Mouse (Mus musculus): Measurements from ENCODE around the gene Cavin3. TPM values are rescaled to one million over a fixed set of nuclear protein-coding genes. Genes with fewer than 3 reads are reported as not detected.
A peak's percentile ranks its signal among the peaks of the same experiment; 100 is the strongest.
"Not testable (repeated sequence)": the region's sequence is repeated elsewhere in the genome, so short reads cannot be mapped to it uniquely, and the experiment has no call there.

Gene Cavin3
- total RNA-seq, 2 experiments from 2014 or later = 10.1 to 13.2 TPM

DNA sequence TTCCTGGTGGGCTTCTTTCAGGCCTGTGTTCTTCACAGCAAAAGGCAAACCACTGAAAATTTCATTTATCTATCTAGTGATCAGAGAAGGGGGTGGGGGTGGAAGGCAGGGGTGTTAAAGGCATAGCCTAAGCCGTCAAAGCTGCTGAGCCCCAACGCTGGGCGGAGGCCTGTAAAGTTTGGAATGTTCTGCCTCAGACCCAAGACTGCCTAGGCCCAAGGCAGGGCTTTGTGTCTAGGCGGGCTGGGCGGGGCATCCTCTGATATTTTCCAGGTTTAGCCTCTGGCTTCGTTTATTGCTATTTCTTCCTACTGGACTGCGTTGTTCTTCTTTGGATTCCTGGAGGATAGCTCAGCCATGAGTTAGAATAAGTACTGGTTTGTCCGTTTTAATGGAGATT, 326 bp upstream of the Cavin3 start:
- DNase-seq = peak; percentile 54 to 59

DNA sequence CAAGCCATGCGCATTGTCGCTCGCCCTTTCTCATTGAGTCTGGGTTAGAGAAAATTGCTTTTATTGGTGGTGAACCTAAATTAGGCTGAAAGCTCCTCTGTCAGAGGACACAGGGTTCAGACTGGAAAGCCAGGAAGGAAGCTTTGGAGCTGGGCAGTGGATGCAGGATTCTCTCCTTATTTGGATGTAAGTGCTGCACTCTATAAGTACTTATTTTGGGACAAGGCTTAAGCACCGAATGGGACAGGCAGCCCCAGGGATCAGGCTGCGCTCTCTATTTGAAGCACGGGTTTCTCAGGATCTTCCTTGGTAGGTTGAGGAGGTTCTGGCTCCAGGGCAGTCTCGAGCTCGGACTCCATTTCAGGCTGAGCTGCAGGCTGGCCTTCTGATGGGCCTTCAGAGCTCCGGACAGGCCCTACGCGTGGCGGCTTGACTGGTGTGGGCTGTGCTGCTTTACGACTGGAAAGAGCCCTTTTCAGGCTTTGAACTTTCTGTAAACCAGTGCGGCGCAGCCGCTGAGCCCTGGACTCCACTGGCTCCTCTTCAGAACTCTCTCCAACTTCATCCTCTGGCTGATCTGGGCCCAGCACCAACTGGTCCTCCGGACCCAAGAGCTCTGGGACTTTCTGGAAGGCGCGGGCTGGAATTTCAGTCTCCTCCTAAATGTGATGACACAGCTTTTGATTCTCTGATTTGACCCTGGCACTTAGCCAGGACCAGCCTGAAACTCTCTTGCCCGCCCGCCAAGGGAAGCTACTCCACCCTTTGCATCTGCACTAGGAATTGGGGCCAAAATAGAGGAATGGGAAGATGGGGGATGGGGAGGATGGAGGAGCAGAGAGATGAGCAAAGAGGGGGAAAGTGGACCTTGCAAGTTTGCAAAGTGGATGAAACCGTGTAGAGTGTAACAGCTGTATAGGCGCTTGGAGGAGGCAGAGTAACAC, 1.3 kb downstream of the Cavin3 start:
- DNase-seq = peak; percentile 50 to 55
- intact Hi-C loops (cut with DNase I) = no loop called here

More for the DNA sequence above, 326 bp upstream of the Cavin3 start:
- intact Hi-C loops (cut with DNase I) = no loop called here

GRCm38 (mm10) chr7:105480081-105480480, 2.0 kb downstream of the Cavin3 start:
- no peak for DNase-seq
- intact Hi-C loops (cut with DNase I) = no loop called here

GRCm38 (mm10) chr7:105479232-105479631, 2.9 kb downstream of the Cavin3 start:
- no peak for DNase-seq
- intact Hi-C loops (cut with DNase I) = loop anchor here (2.0 to 5.0 kb wide), 2 partner anchors 33 to 66 kb away; no protein-coding TSS in a partner anchor

GRCm38 (mm10) chr7:105478344-105478743, 3.8 kb downstream of the Cavin3 start:
- DNase-seq = no peak
- intact Hi-C loops (cut with DNase I) = loop anchor here (2.0 to 5.0 kb wide), 2 partner anchors 34 to 66 kb away; no protein-coding TSS in a partner anchor

DNA sequence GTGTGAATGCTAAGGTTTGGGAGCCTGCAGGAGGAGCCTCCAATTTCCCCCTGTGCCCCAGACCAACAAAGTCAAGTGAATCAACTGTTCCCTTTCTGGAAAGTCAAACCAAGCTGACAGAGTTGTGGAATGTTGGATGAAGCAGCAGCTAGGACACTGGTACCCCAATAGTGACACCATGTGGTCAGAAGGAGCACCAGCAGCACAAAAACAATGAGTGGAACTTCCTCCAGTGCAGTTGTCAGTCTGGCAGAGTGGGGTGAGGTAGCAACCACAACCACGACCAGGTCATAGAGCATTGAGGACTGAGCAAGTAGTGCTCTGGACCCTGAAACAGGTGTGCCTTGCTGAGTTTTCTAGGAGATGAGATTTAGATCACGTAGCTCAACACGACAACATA, 4.3 kb downstream of the Cavin3 start:
- intact Hi-C loops (cut with DNase I) = loop anchor here (2.0 to 5.0 kb wide), 2 partner anchors 34 to 65 kb away; no protein-coding TSS in a partner anchor
- DNase-seq = no peak

GRCm38 (mm10) chr7:105477433-105477700, 4.7 kb downstream of the Cavin3 start:
- no peak for DNase-seq
- intact Hi-C loops (cut with DNase I) = loop anchor here (5.0 kb wide), 1 partner anchor 35 kb away; no protein-coding TSS in a partner anchor

DNA sequence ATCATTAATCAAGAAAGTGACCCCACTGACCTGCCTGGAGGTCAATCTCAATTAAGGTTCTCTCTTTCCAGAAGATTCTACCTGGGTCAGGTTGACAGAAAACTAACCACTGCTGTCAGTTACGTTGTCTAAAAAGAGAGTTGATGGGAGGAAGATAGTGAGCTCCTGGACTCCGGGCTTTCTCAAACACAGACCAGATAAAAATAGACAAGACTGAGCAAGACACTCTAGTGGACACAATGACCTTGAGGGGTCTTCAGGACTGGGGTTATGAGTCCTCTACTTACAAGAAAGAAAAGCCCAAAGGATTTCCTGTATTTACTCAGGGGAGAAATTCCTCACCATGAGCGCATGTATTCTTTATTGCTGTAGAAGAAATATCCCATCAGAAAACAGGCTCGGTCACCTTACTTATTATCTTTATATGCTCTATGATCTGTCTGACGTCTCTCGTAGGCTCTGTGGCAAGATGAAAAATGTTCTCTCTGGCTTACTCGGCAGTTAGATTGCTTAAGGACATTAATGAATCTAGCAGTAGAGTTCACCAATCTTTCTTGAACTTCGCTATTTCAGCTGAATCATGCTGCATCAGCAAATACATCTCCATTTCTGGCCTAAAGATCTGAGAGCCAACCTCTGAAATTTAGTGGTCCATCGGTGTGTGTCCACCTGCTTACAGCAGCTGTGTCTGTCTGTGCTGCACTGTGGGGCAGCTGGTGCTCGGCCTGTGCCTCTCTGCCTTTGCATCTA, 5.2 kb downstream of the Cavin3 start:
- intact Hi-C loops (cut with DNase I) = loop anchor here (5.0 kb wide), 1 partner anchor 35 kb away; no protein-coding TSS in a partner anchor
- no peak for DNase-seq

DNA sequence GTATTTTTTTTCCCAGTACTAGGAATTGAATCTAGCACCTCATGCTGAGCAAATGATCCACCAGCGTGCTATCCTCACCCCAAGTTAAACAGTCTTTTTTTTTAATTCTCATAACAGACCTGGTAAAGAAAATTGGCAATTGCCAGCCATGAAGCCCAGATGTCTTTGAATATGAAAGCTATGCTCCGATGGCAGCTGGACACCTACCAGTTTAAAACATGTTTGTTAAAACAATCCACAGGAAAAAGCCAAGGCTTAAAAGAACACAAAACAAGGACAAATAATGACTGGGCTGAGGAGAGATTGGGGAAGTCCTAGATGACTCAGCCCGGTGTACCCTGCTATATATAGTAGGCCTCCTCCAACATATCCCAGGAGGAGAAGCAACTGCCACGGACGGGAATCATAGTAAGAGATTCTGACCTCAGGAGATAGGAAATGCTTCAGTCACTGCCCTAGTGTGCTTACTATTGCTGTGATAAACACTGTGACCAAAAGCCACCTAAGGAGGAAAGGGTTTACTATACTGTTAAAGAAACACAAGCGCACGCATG, 6.6 kb downstream of the Cavin3 start:
- intact Hi-C loops (cut with DNase I) = loop anchor here (5.0 kb wide), 1 partner anchor 37 kb away; no protein-coding TSS in a partner anchor
- no peak for DNase-seq

- DNase-seq = no peak
- intact Hi-C loops (cut with DNase I) = loop anchor here (5.0 kb wide), 1 partner anchor 37 kb away; no protein-coding TSS in a partner anchor
Measured at GRCm38 (mm10) chr7:105474771-105475315, 7.3 kb downstream of the Cavin3 start.

GRCm38 (mm10) chr7:105472607-105473006, 9.5 kb downstream of the Cavin3 start:
- intact Hi-C loops (cut with DNase I) = no loop called here
- DNase-seq = no peak

DNA sequence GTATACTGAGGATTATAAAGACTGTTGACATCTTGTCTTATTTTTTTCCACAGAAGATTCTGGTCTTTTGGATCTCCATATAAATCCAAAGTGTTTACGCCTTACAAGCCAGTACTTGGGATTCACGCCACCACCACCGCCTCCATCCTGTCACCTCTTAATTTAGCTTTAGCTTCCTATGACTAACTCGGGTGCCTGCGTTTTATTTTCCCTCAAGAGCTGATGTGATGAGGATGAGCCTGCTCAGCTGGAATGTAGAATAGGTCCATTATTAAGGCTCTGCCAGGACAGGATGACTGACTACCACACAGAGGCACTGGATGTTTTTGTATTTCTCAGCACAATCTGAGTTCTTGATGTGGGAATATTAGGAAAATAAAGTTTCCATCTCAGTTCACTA, 16.6 kb downstream of the Cavin3 start:
- DNase-seq; intact Hi-C loops (cut with DNase I): not testable (repeated sequence)

GRCm38 (mm10) chr7:105458546-105458945, 23.6 kb downstream of the Cavin3 start:
- intact Hi-C loops (cut with DNase I) = no loop called here
- DNase-seq = no peak

GRCm38 (mm10) chr7:105453345-105453744, 28.8 kb downstream of the Cavin3 start:
- DNase-seq; intact Hi-C loops (cut with DNase I): not testable (repeated sequence)

- intact Hi-C loops (cut with DNase I) = no loop called here
Measured at GRCm38 (mm10) chr7:105445076-105445475, 37.0 kb downstream of the Cavin3 start.

GRCm38 (mm10) chr7:105441426-105441825, 40.7 kb downstream of the Cavin3 start:
- intact Hi-C loops (cut with DNase I) = no loop called here
- no peak for DNase-seq

More at GRCm38 (mm10) chr7:105445076-105445475, 37.0 kb downstream of the Cavin3 start:
- DNase-seq = no peak

- intact Hi-C loops (cut with DNase I) = no loop called here
- no peak for DNase-seq
Measured at GRCm38 (mm10) chr7:105437979-105438772, 43.9 kb downstream of the Cavin3 start.

DNA sequence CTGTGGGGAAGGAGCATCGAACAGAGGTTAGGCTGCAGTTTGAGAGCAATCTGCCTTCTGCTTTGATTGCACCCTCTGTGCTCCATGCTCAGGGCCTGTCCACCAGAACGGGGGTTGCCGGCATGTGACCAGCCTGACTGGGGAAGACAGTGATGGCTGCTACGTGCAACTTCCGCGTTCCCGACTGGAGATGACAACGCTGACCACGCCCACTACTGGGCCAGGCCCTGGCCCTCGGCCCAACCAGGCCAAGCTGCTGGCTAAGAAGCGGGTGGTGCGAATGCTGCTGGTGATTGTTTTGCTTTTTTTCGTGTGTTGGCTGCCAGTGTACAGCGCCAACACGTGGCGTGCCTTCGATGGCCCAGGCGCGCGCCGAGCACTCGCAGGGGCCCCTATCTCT, 47.3 kb downstream of the Cavin3 start:
- intact Hi-C loops (cut with DNase I) = no loop called here
- no peak for DNase-seq

GRCm38 (mm10) chr7:105433859-105434258, 48.2 kb downstream of the Cavin3 start:
- intact Hi-C loops (cut with DNase I) = no loop called here

GRCm38 (mm10) chr7:105432058-105432457, 50.0 kb downstream of the Cavin3 start:
- no peak for DNase-seq
- intact Hi-C loops (cut with DNase I) = no loop called here

More at GRCm38 (mm10) chr7:105433859-105434258, 48.2 kb downstream of the Cavin3 start:
- no peak for DNase-seq
